Mouse (Mus musculus) heart, adult 18-20 months (tissue): ENCODE measurements around the gene Vegfb. TPM values are rescaled to one million over a fixed set of nuclear protein-coding genes. Genes with fewer than 3 reads are reported as not detected.
A peak's percentile ranks its signal among the peaks of the same experiment; 100 is the strongest.

Source experiments
- DNase-seq, 2 experiments: peaks; one replicate each; pipeline ENCODE4 v3.0.0; 2021 to 2022; ENCODE audit warnings: mixed read lengths in 1 of 2
- total RNA-seq, 2 experiments: library from RNA; stranded (reverse); gene quantifications; 2 replicates each; pipeline ENCODE4 v1.2.3; 2021

The Vegfb gene
- total RNA-seq, 2 experiments from 2014 or later = 462 to 481 TPM

GRCm38 (mm10) chr19:6941372-6942248 is 45.8 kb downstream of the Vegfb start, which contains the start of gene Bad:
Gene Bad, plus strand, starts transcription at chr19:6941861.
- DNase-seq = peak; percentile 94 to 98

GRCm38 (mm10) chr19:6940396-6941351 is 46.8 kb downstream of the Vegfb start:
- DNase-seq = peak in 1 of 2 experiments; percentile 23

- no peak for DNase-seq
Observed at GRCm38 (mm10) chr19:6939106-6940002, 48.1 kb downstream of the Vegfb start.

- DNase-seq = peak; percentile 67 to 81
Observed at GRCm38 (mm10) chr19:6937541-6938465, 49.6 kb downstream of the Vegfb start.

GRCm38 (mm10) chr19:6936299-6936698 is 51.2 kb downstream of the Vegfb start:
- no peak for DNase-seq

- no peak for DNase-seq
Observed at GRCm38 (mm10) chr19:6934195-6934977, 53.1 kb downstream of the Vegfb start, which contains the start of gene Kcnk4. Gene Kcnk4, minus strand, starts transcription at chr19:6934515.

- no peak for DNase-seq
Observed at GRCm38 (mm10) chr19:6933436-6934194, 53.8 kb downstream of the Vegfb start.

GRCm38 (mm10) chr19:6933102-6933435 is 54.4 kb downstream of the Vegfb start:
- DNase-seq = no peak

Other genes with a start within 250 kb of the Vegfb start
- gene Rps6ka4, start 147.0 kb downstream of the Vegfb start, total RNA-seq = 10 to 100 TPM; 17.0 to 17.3 TPM
- 1 to 10 TPM in 1 of 2 experiments, under 1 TPM in 1; 0.79 to 2.2 TPM for gene Ccdc88b, start 129.4 kb downstream of the Vegfb start, total RNA-seq
- gene Trmt112, start 78.0 kb downstream of the Vegfb start, total RNA-seq = 10 to 100 TPM; 37.7 to 39.3 TPM
- 100 to 1,000 TPM; 763 to 838 TPM for gene Prdx5, start 77.5 kb downstream of the Vegfb start, total RNA-seq
- gene Esrra, start 65.8 kb downstream of the Vegfb start, total RNA-seq = 100 to 1,000 TPM; 150 to 178 TPM
- gene Catsperz, start 62.3 kb downstream of the Vegfb start, total RNA-seq = not detected
- not detected for gene Kcnk4, start 53.1 kb downstream of the Vegfb start, total RNA-seq
- gene Bad, start 45.8 kb downstream of the Vegfb start, total RNA-seq = 10 to 100 TPM; 21.1 to 22.4 TPM
- 10 to 100 TPM; 32.4 to 33.0 TPM for gene Gpr137, start 45.2 kb downstream of the Vegfb start, total RNA-seq
- 10 to 100 TPM; 78.3 to 95.2 TPM for gene Ppp1r14b, start 12.7 kb downstream of the Vegfb start, total RNA-seq
- gene Plcb3, start 11.2 kb downstream of the Vegfb start, total RNA-seq = 10 to 100 TPM; 14.7 TPM
- 10 to 100 TPM; 18.9 to 19.1 TPM for gene Fkbp2, start 7.2 kb downstream of the Vegfb start, total RNA-seq
- 10 to 100 TPM; 54.6 to 55.1 TPM for gene Dnajc4, start 4.9 kb upstream of the Vegfb start, total RNA-seq
- 10 to 100 TPM; 23.7 to 25.4 TPM for gene Nudt22, start 8.5 kb upstream of the Vegfb start, total RNA-seq
- gene Trpt1, start 8.5 kb upstream of the Vegfb start, total RNA-seq = 10 to 100 TPM; 22.4 to 26.4 TPM
- gene Fermt3, start 31.8 kb upstream of the Vegfb start, total RNA-seq = 1 to 10 TPM; 4.4 to 6.0 TPM
- gene Stip1, start 52.3 kb upstream of the Vegfb start, total RNA-seq = 100 to 1,000 TPM; 137 to 160 TPM
- 100 to 1,000 TPM; 303 to 332 TPM for gene Macrod1, start 69.2 kb upstream of the Vegfb start, total RNA-seq
- 1 to 10 TPM in 1 of 2 experiments, under 1 TPM in 1; 0.82 to 1.4 TPM for gene Flrt1, start 118.1 kb upstream of the Vegfb start, total RNA-seq
- gene Otub1, start 218.7 kb upstream of the Vegfb start, total RNA-seq = 10 to 100 TPM; 73.8 to 78.7 TPM
- gene Cox8a, start 230.0 kb upstream of the Vegfb start, total RNA-seq = 100 to 1,000 TPM; 344 to 429 TPM